Mouse (Mus musculus) neural tube, embryonic 11.5 days (tissue): ENCODE measurements at regions not wholly inside any gene's neighbourhood (a gene's known extent, or its start where the extent isn't known, plus 50 kb on each side); places are given as distances from the start of the nearest gene placed in this dataset.

Experiments
- ATAC-seq: fragments of 200-750 bp; cut with Nextera tagmentation; 2 replicates; pipeline ENCODE4 v1.8.0; 2017; ENCODE audit warnings: moderate number of reproducible peaks, mild to moderate bottlenecking, moderate TSS enrichment, moderate library complexity; ENCODE audit not compliant: insufficient read depth, low FRiP score, low TSS enrichment
- DNase-seq: peaks from one replicate; pipeline ENCODE4 v3.0.0-alpha.2; 2015; ENCODE audit warnings: low spot score
- H3K27ac ChIP-seq: fragments of 300-500 bp; sonication (generic); 2 replicates; pipeline ENCODE4 v1.5.1; 2014; ENCODE audit warnings: low read depth, mild to moderate bottlenecking, low read length
- H3K27me3 ChIP-seq: fragments of 300-500 bp; sonication (generic); 2 replicates; pipeline ENCODE4 v1.6.1; 2014; ENCODE audit warnings: mild to moderate bottlenecking, low read length, mixed read lengths; ENCODE audit not compliant: control insufficient read depth, insufficient read depth
- H3K36me3 ChIP-seq: fragments of 300-500 bp; sonication (generic); 2 replicates; pipeline ENCODE4 v1.6.1; 2014; ENCODE audit warnings: mild to moderate bottlenecking, low read length, moderate library complexity, mixed read lengths; ENCODE audit not compliant: control insufficient read depth, insufficient read depth
- H3K4me1 ChIP-seq: fragments of 300-500 bp; sonication (generic); 2 replicates; pipeline ENCODE4 v1.6.1; 2014; ENCODE audit warnings: low read length, mixed read lengths; ENCODE audit not compliant: control insufficient read depth, insufficient read depth
- H3K4me2 ChIP-seq: fragments of 300-500 bp; sonication (generic); 2 replicates; pipeline ENCODE4 v1.6.1; 2014; ENCODE audit warnings: low read depth, mild to moderate bottlenecking, moderate library complexity
- H3K4me3 ChIP-seq: fragments of 300-500 bp; sonication (generic); 2 replicates; pipeline ENCODE4 v1.5.1; 2014; ENCODE audit warnings: low read depth, low read length
- H3K9ac ChIP-seq: fragments of 300-500 bp; sonication (generic); 2 replicates; pipeline ENCODE4 v1.6.1; 2014; ENCODE audit warnings: mild to moderate bottlenecking, low read length
- H3K9me3 ChIP-seq: fragments of 300-500 bp; sonication (generic); 2 replicates; pipeline ENCODE4 v1.6.1; 2016; ENCODE audit warnings: low read length; ENCODE audit not compliant: control insufficient read depth
- WGBS: fragments of 180-500 bp; shearing (Covaris S2); extraction: QIAGEN DNeasy Blood & Tissue Kit; methylation state at CpG from one replicate; pipeline ENCODE4 v1.1.7; 2014; 5-methylcytosine and 5-hydroxymethylcytosine counted together

- 93% methylated on average over 5 of the region's 5 CpGs for WGBS
- ATAC-seq (no peak), DNase-seq (no peak)
These were observed 142.7 kb downstream of the Erv3 start for GRCm38 (mm10) chr2:131716841-131717240.

GRCm38 (mm10) chr2:131715381-131715780, 144.2 kb downstream of the Erv3 start:
- 87% methylated on average over 3 of the region's 3 CpGs for WGBS
- Histone ChIP-seq H3K4me1 (no peaks in the 10 kb centered on the region), H3K4me3 (no peak overlapping the region), H3K27me3 (no peaks in the 10 kb centered on the region), H3K36me3 (no peaks in the 10 kb centered on the region), H3K9me3 (no peaks in the 10 kb centered on the region), H3K4me2 (no peak overlapping the region), H3K9ac (no peak overlapping the region), H3K27ac (no peak overlapping the region)
- DNase-seq (no peak), ATAC-seq (no peak)

More at GRCm38 (mm10) chr2:131716841-131717240, 142.7 kb downstream of the Erv3 start:
- Histone ChIP-seq H3K4me2 (no peak overlapping the region), H3K27me3 (no peaks in the 10 kb centered on the region), H3K4me1 (no peaks in the 10 kb centered on the region), H3K36me3 (no peaks in the 10 kb centered on the region), H3K9me3 (no peaks in the 10 kb centered on the region), H3K9ac (no peak overlapping the region), H3K4me3 (no peak overlapping the region), H3K27ac (no peak overlapping the region)

- Histone ChIP-seq H3K4me3 (no peak overlapping the region), H3K9ac (no peak overlapping the region), H3K9me3 (no peaks in the 10 kb centered on the region), H3K27ac (no peak overlapping the region), H3K4me2 (no peak overlapping the region), H3K27me3 (no peaks in the 10 kb centered on the region), H3K4me1 (no peaks in the 10 kb centered on the region), H3K36me3 (no peaks in the 10 kb centered on the region)
- ATAC-seq (no peak), DNase-seq (no peak)
These were observed 147.7 kb downstream of the Erv3 start for GRCm38 (mm10) chr2:131711886-131712285.

GRCm38 (mm10) chr2:131706565-131706964, 144.5 kb upstream of the Adra1d start:
- Histone ChIP-seq H3K4me2 (no peak overlapping the region), H3K4me3 (no peak overlapping the region), H3K9me3 (no peaks in the 10 kb centered on the region), H3K9ac (no peak overlapping the region), H3K27ac (no peak overlapping the region), H3K27me3 (no peaks in the 10 kb centered on the region), H3K4me1 (no peaks in the 10 kb centered on the region), H3K36me3 (no peaks in the 10 kb centered on the region)
- DNase-seq (no peak), ATAC-seq (no peak)
- 85% methylated on average over 4 of the region's 4 CpGs for WGBS

- no peak overlapping the region for H3K9ac ChIP-seq
- no peaks in the 10 kb centered on the region for H3K9me3 ChIP-seq
- no peak for ATAC-seq
These were observed 142.3 kb upstream of the Adra1d start for GRCm38 (mm10) chr2:131704406-131704805.

GRCm38 (mm10) chr2:131702146-131702545, 140.1 kb upstream of the Adra1d start:
- DNase-seq (no peak), ATAC-seq (no peak)
- Histone ChIP-seq H3K27ac (no peak overlapping the region), H3K9ac (no peak overlapping the region), H3K9me3 (no peaks in the 10 kb centered on the region), H3K27me3 (no peaks in the 10 kb centered on the region), H3K4me2 (no peak overlapping the region), H3K4me1 (no peaks in the 10 kb centered on the region), H3K36me3 (no peaks in the 10 kb centered on the region), H3K4me3 (no peak overlapping the region)
- 72% methylated on average over 4 of the region's 4 CpGs for WGBS

More at GRCm38 (mm10) chr2:131704406-131704805, 142.3 kb upstream of the Adra1d start:
- no peaks in the 10 kb centered on the region for H3K27me3 ChIP-seq
- no peaks in the 10 kb centered on the region for H3K4me1 ChIP-seq
- no peak overlapping the region for H3K4me2 ChIP-seq
- no peak for DNase-seq
- H3K36me3 ChIP-seq: no peaks in the 10 kb centered on the region
- no peak overlapping the region for H3K4me3 ChIP-seq
- H3K27ac ChIP-seq: no peak overlapping the region

GRCm38 (mm10) chr2:131699798-131700197, 137.7 kb upstream of the Adra1d start:
- DNase-seq (no peak), ATAC-seq (no peak)
- H3K27ac ChIP-seq: no peak overlapping the region
- no peaks in the 10 kb centered on the region for H3K27me3 ChIP-seq
- H3K9ac ChIP-seq: no peak overlapping the region
- no peaks in the 10 kb centered on the region for H3K4me1 ChIP-seq
- no peak overlapping the region for H3K4me3 ChIP-seq
- H3K4me2 ChIP-seq: no peak overlapping the region
- no peaks in the 10 kb centered on the region for H3K36me3 ChIP-seq
- H3K9me3 ChIP-seq: no peaks in the 10 kb centered on the region
- 80% methylated on average over 3 of the region's 3 CpGs for WGBS

GRCm38 (mm10) chr2:131698008-131698965, 136.2 kb upstream of the Adra1d start:
- WGBS: 86% methylated on average over 5 of the region's 5 CpGs

GRCm38 (mm10) chr2:131696307-131696706, 134.2 kb upstream of the Adra1d start:
- no peaks in the 10 kb centered on the region for H3K4me1 ChIP-seq
- no peak overlapping the region for H3K4me2 ChIP-seq
- ATAC-seq (no peak), DNase-seq (no peak)
- no peaks in the 10 kb centered on the region; the same call in 1 of the 2 replicates for H3K9me3 ChIP-seq
- no peak overlapping the region for H3K4me3 ChIP-seq
- H3K27me3 ChIP-seq: no peaks in the 10 kb centered on the region
- no peaks in the 10 kb centered on the region for H3K36me3 ChIP-seq
- 81% methylated on average over 3 of the region's 3 CpGs for WGBS
- H3K9ac ChIP-seq: no peak overlapping the region
- no peak overlapping the region for H3K27ac ChIP-seq

More at GRCm38 (mm10) chr2:131698008-131698965, 136.2 kb upstream of the Adra1d start:
- no peaks in the 10 kb centered on the region for H3K4me1 ChIP-seq
- no peaks in the 10 kb centered on the region for H3K9me3 ChIP-seq
- H3K36me3 ChIP-seq: no peaks in the 10 kb centered on the region
- DNase-seq: no peak
- no peak overlapping the region for H3K4me2 ChIP-seq
- no peak for ATAC-seq
- H3K27me3 ChIP-seq: no peaks in the 10 kb centered on the region
- H3K9ac ChIP-seq: no peak overlapping the region
- H3K4me3 ChIP-seq: no peak overlapping the region
- H3K27ac ChIP-seq: no peak overlapping the region
